Mouse (Mus musculus) kidney, adult 8-10 months (tissue): ENCODE data around the gene DXBay18.
"Not testable (repeated sequence)": the region's sequence is repeated elsewhere in the genome, so short reads cannot be mapped to it uniquely, and the experiment has no call there.

Experiments
- DNase-seq, 2 experiments: peaks; one replicate each; pipeline ENCODE4 v3.0.0; 2022

Gene DXBay18

DNA sequence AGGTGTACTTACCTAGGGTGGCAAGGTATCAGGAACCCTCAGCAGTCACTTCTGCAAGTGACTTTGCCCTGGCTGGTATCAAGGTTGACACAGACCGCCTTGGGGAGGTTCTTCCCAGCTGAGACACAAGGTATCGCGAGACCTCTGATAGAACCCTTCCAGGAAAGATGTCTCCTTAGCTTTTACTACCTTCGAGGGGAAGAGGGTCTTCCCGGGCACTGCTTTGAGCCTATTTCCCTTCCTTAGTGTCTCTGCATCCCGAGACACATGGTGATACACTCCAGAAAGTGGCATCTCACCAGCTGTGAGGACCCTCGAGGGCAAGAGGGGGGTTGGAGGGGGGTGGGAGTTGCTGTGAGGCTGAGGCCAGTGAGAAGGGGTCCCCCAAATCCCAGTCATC lies at the start of gene DXBay18:
Gene DXBay18, minus strand, starts transcription at position 101 of the 400 bp plus-strand sequence.
- not testable (repeated sequence) for DNase-seq

DNA sequence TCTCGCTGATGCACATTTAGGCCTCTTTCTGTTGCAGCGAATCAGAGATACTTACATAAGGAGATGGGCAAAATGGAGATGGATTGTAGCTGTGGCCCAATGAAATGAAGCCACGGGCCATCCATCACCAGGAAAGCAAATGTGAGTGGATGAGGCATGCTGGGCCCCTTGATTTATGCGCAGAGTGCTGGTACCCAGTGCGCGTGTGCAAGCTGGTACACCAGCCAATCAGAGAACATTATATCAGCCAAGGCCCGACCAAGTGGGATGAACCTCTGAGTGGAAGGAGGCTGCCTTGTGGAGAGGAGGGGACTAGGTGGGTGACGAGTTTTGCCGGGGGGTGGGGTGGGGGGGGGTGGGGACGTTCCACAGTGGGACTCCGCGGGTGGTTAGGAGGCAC lies 42.7 kb upstream of the DXBay18 start, which contains the start of gene Xlr3b:
Gene Xlr3b, plus strand, starts transcription at position 274 of the 400 bp plus-strand sequence.
- DNase-seq, result peak; percentile 2 to 12

GRCm38 (mm10) chrX:73176889-73177288 lies 27.6 kb upstream of the DXBay18 start, which contains the start of gene Spin2d:
Spin2d (minus strand) TSS chrX:73176989.
- not testable (repeated sequence) for DNase-seq

DNA sequence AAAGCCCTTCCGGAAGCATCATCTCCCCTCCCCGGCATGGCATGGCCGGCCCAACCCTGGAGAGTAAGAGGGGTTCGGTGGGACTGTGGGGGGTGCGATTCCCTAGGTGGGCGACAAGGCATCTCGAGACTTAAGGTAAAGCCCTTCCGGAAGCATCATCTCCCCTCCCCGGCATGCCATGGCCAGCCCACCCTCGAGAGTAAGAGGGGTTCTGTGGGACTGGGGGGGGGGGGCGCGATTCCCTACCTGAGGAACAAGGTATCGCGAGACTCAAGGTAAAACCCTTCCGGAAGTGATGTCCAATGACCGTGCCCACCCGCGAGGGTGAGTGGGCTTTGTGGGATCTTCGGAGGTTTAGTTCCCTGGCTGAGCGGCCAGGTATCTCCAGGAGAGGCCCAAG lies 754 bp downstream of the DXBay18 start, which contains the start of gene Xlr5b:
Gene Xlr5b, plus strand, starts transcription at position 301 of the 400 bp plus-strand sequence.
- DNase-seq, result not testable (repeated sequence)

DNA sequence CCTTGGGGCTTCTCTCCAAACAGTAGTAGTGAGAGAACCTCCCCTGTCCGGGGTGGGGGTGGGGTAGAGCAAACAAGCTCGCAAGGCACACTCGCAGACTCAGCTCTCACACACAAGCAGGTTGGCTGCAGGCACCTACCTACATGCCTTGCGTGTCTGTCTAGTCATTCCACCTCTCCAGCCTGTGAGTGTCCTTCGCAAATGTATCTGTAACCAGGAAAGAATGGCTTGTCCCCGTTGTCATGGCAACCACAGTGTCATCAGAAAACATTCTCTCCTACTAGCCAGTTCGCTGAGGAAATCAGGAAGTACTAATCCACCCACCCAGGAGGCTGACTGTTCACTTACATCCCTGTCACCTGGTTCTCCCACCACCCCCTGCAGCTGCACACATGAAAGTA lies 6.0 kb downstream of the DXBay18 start:
- DNase-seq, result not testable (repeated sequence)

- not testable (repeated sequence) for DNase-seq
These were observed 26.1 kb downstream of the DXBay18 start for GRCm38 (mm10) chrX:73122859-73123829.

DNA sequence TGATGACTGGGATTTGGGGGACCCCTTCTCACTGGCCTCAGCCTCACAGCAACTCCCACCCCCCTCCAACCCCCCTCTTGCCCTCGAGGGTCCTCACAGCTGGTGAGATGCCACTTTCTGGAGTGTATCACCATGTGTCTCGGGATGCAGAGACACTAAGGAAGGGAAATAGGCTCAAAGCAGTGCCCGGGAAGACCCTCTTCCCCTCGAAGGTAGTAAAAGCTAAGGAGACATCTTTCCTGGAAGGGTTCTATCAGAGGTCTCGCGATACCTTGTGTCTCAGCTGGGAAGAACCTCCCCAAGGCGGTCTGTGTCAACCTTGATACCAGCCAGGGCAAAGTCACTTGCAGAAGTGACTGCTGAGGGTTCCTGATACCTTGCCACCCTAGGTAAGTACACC lies 32.5 kb downstream of the DXBay18 start, which contains the start of gene Gm14685:
Gene Gm14685, plus strand, starts transcription at position 301 of the 400 bp plus-strand sequence.
- DNase-seq, result not testable (repeated sequence)

GRCm38 (mm10) chrX:73096941-73097508 lies 52.2 kb downstream of the DXBay18 start, which contains the start of gene Xlr3a:
Xlr3a (minus strand) TSS chrX:73097095.
- DNase-seq, result peak in 1 of 2 experiments; percentile 8
